Mouse (Mus musculus): ENCODE measurements around the gene Plekhh3. TPM values are rescaled to one million over a fixed set of nuclear protein-coding genes. Genes with fewer than 3 reads are reported as not detected.
A peak's percentile ranks its signal among the peaks of the same experiment; 100 is the strongest.

Plekhh3 gene
- total and polyA plus RNA-seq, 2 experiments from 2014 or later, result 10.6 to 23.2 TPM

- TF ChIP-seq EP300 (IDR thresholded peaks at IDR 0.05; ENCODE audit: low read depth) (no peak), CTCF (IDR thresholded peaks at IDR 0.05; ENCODE audit: low read depth) (no peak)
- Histone ChIP-seq H3K27ac (ENCODE audit: low read depth) (0 out of 2 replicates have a peak overlapping the region, but pooled peaks have one; percentile 47), H3K27me3 (ENCODE audit: control insufficient read depth, insufficient read depth, low read length) (no peaks in the 10 kb centered on the region), H3K4me2 (ENCODE audit: low read depth, low read length) (no peak overlapping the region), H3K36me3 (replicated peaks; ENCODE audit: control insufficient read depth, insufficient read depth, low read length) (no peaks in the 10 kb centered on the region), H3K4me3 (ENCODE audit: low read depth, low read length) (no peak overlapping the region), H3K9ac (replicated peaks; ENCODE audit: low read depth, low read length) (no peak overlapping the region), H3K9me3 (replicated peaks; ENCODE audit: control insufficient read depth, low read length) (no peaks in the 10 kb centered on the region), H3K4me1 (ENCODE audit: control insufficient read depth, insufficient read depth) (0 out of 2 replicates have a peak, but pooled peaks cover 4% of the 10 kb centered on the region)
- no peak for ATAC-seq (ENCODE audit: insufficient read depth, low read depth)
- 86% methylated on average over 8 of the region's 8 CpGs for WGBS
- no peak for DNase-seq (ENCODE audit: low spot score)
Measured at GRCm38 (mm10) chr11:101141088-101141487, 30.1 kb downstream of the Plekhh3 start.

GRCm38 (mm10) chr11:101140164-101140819 lies 30.9 kb downstream of the Plekhh3 start:
- TF ChIP-seq EP300 (IDR thresholded peaks at IDR 0.05; ENCODE audit: low read depth), result no peak
- TF ChIP-seq CTCF (IDR thresholded peaks at IDR 0.05; ENCODE audit: low read depth), result no peak
- H3K4me3 ChIP-seq (ENCODE audit: low read depth, low read length), result peak overlapping the region; percentile 37
- H3K4me1 ChIP-seq (ENCODE audit: control insufficient read depth, insufficient read depth), result 0 out of 2 replicates have a peak, but pooled peaks cover 4% of the 10 kb centered on the region
- 26% methylated on average over 27 of the region's 27 CpGs for WGBS
- ATAC-seq (ENCODE audit: insufficient read depth, low read depth), result peak; percentile 52
- H3K9ac ChIP-seq (replicated peaks; ENCODE audit: low read depth, low read length), result no peak overlapping the region; the same call in 1 of the 2 replicates
- H3K4me2 ChIP-seq (ENCODE audit: low read depth, low read length), result peak overlapping the region; percentile 62
- peak; percentile 70 for DNase-seq (ENCODE audit: low spot score)
- H3K27me3 ChIP-seq (ENCODE audit: control insufficient read depth, insufficient read depth, low read length), result no peaks in the 10 kb centered on the region
- H3K9me3 ChIP-seq (replicated peaks; ENCODE audit: control insufficient read depth, low read length), result no peaks in the 10 kb centered on the region
- H3K27ac ChIP-seq (ENCODE audit: low read depth), result peak overlapping the region; percentile 47
- no peaks in the 10 kb centered on the region for H3K36me3 ChIP-seq (replicated peaks; ENCODE audit: control insufficient read depth, insufficient read depth, low read length)

GRCm38 (mm10) chr11:101138536-101139181 lies 32.5 kb downstream of the Plekhh3 start:
- Histone ChIP-seq H3K27ac (ENCODE audit: low read depth) (no peak overlapping the region), H3K36me3 (replicated peaks; ENCODE audit: control insufficient read depth, insufficient read depth, low read length) (no peaks in the 10 kb centered on the region), H3K4me3 (ENCODE audit: low read depth, low read length) (no peak overlapping the region), H3K4me2 (ENCODE audit: low read depth, low read length) (peak overlapping the region; percentile 34), H3K4me1 (ENCODE audit: control insufficient read depth, insufficient read depth) (0 out of 2 replicates have a peak, but pooled peaks cover 6% of the 10 kb centered on the region), H3K9ac (replicated peaks; ENCODE audit: low read depth, low read length) (no peak overlapping the region), H3K9me3 (replicated peaks; ENCODE audit: control insufficient read depth, low read length) (no peaks in the 10 kb centered on the region), H3K27me3 (ENCODE audit: control insufficient read depth, insufficient read depth, low read length) (no peaks in the 10 kb centered on the region)
- whole genome bisulfite sequencing, result 38% methylated on average over 15 of the region's 15 CpGs
- ATAC-seq (ENCODE audit: insufficient read depth, low read depth) (0 out of 2 replicates have a peak, but pooled peaks have one; percentile 23), DNase-seq (ENCODE audit: low spot score) (no peak)
- no peak for TF ChIP-seq EP300 (IDR thresholded peaks at IDR 0.05; ENCODE audit: low read depth)
- no peak for TF ChIP-seq CTCF (IDR thresholded peaks at IDR 0.05; ENCODE audit: low read depth)

DNA sequence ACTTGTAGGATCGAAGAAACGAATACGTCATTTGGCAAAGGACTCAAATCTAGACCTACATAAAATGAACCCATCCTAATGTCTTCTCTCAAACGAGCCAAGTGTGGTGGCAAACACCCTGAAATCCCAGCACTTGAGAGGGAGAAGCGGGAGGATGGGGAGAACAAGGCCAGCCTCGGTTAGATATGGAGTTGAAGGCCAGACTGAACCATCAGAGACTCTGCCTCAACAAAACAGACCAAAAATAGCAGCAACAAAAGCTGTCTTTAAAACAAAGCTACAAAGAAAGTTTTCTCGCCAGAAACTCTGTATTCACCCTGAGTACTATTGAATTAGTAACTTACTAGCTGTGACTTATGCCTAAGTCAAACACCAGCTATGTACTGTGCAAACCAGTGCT lies 34.2 kb downstream of the Plekhh3 start:
- Histone ChIP-seq H3K36me3 (replicated peaks; ENCODE audit: control insufficient read depth, insufficient read depth, low read length) (no peaks in the 10 kb centered on the region), H3K4me2 (ENCODE audit: low read depth, low read length) (no peak overlapping the region), H3K9me3 (replicated peaks; ENCODE audit: control insufficient read depth, low read length) (no peaks in the 10 kb centered on the region), H3K27ac (ENCODE audit: low read depth) (no peak overlapping the region), H3K27me3 (ENCODE audit: control insufficient read depth, insufficient read depth, low read length) (no peaks in the 10 kb centered on the region), H3K4me3 (ENCODE audit: low read depth, low read length) (no peak overlapping the region), H3K4me1 (ENCODE audit: control insufficient read depth, insufficient read depth) (0 out of 2 replicates have a peak, but pooled peaks cover 6% of the 10 kb centered on the region), H3K9ac (replicated peaks; ENCODE audit: low read depth, low read length) (no peak overlapping the region)
- TF ChIP-seq EP300 (IDR thresholded peaks at IDR 0.05; ENCODE audit: low read depth) (no peak), CTCF (IDR thresholded peaks at IDR 0.05; ENCODE audit: low read depth) (no peak)
- DNase-seq (ENCODE audit: low spot score) (no peak), ATAC-seq (ENCODE audit: insufficient read depth, low read depth) (no peak)
- 68% methylated on average over 7 of the region's 7 CpGs for WGBS

GRCm38 (mm10) chr11:101134217-101134865 lies 36.8 kb downstream of the Plekhh3 start:
- DNase-seq (ENCODE audit: low spot score), result no peak
- no peak for ATAC-seq (ENCODE audit: insufficient read depth, low read depth)
- WGBS, result 47% methylated on average over 13 of the region's 13 CpGs
- no peak overlapping the region for H3K4me3 ChIP-seq (ENCODE audit: low read depth, low read length)
- H3K36me3 ChIP-seq (replicated peaks; ENCODE audit: control insufficient read depth, insufficient read depth, low read length), result no peaks in the 10 kb centered on the region
- TF ChIP-seq CTCF (IDR thresholded peaks at IDR 0.05; ENCODE audit: low read depth) (no peak), EP300 (IDR thresholded peaks at IDR 0.05; ENCODE audit: low read depth) (no peak)
- no peak overlapping the region for H3K9ac ChIP-seq (replicated peaks; ENCODE audit: low read depth, low read length)
- no peak overlapping the region for H3K27ac ChIP-seq (ENCODE audit: low read depth)
- no peak overlapping the region for H3K4me2 ChIP-seq (ENCODE audit: low read depth, low read length)
- H3K27me3 ChIP-seq (ENCODE audit: control insufficient read depth, insufficient read depth, low read length), result no peaks in the 10 kb centered on the region
- no peaks in the 10 kb centered on the region for H3K9me3 ChIP-seq (replicated peaks; ENCODE audit: control insufficient read depth, low read length)
- peaks cover 14% of the 10 kb centered on the region; the same call in 1 of the 2 replicates for H3K4me1 ChIP-seq (ENCODE audit: control insufficient read depth, insufficient read depth)
